7 mouse cellular contexts compared by ENCODE assay signal in genomic region chr12:111668457-111668912, GRCm38 (mm10). TPM values are rescaled to one million over a fixed set of nuclear protein-coding genes. Genes with fewer than 3 reads are reported as not detected.
A peak's percentile ranks its signal among the peaks of the same experiment; 100 is the strongest.
DNase-seq lines count a peak whose midpoint lies in the region; ATAC-seq lines count a peak whose summit lies in the region.

No protein-coding gene starts in this region.

- no peaks in the 10 kb centered on the region for H3K36me3 ChIP-seq in intestine, embryonic 16.5 days (ENCODE audit: control insufficient read depth, insufficient read depth, low read length)
- peaks cover 12% of the 10 kb centered on the region; the same call in 1 of the 2 replicates for H3K36me3 ChIP-seq in midbrain, embryonic 11.5 days (ENCODE audit: control insufficient read depth, insufficient read depth, low read length)

- DNase-seq in adrenal gland, adult 18-20 months (ENCODE audit: low spot score in 2 of 2): peak; percentile 96 to 99
- peak; percentile 98 for DNase-seq in embryo, embryonic 11 days
- peak; percentile 93 to 97 for DNase-seq in gastrocnemius, postnatal 36 days
- peak; percentile 92 to 95 for DNase-seq in left cerebral cortex, postnatal 36 days (ENCODE audit: low spot score in 2 of 2)
- DNase-seq in midbrain, embryonic 11.5 days (ENCODE audit: low spot score, missing footprints): peak; percentile 99
- DNase-seq in skeletal muscle tissue, adult 2 months (ENCODE audit: low read depth, low spot score): peak; percentile 92

- intact Hi-C loops in gastrocnemius, postnatal 36 days (cut with DNase I): loop anchor here (2.0 kb wide), 1 partner anchor 26 kb away; no protein-coding TSS in a partner anchor
- intact Hi-C loops in left cerebral cortex, postnatal 36 days (cut with DNase I): loop anchor here (2.0 to 5.0 kb wide), 2 partner anchors 44 to 64 kb away; partner anchors contain the start of genes Apopt1 and Bag5

- peak overlapping the region; percentile 88 for H3K27ac ChIP-seq in intestine, embryonic 16.5 days (ENCODE audit: low read length)
- peak overlapping the region; percentile 86 for H3K27ac ChIP-seq in midbrain, embryonic 11.5 days (ENCODE audit: low read depth, low read length)

- H3K9me3 ChIP-seq in intestine, embryonic 16.5 days (ENCODE audit: control insufficient read depth, low read length): no peaks in the 10 kb centered on the region
- H3K9me3 ChIP-seq in midbrain, embryonic 11.5 days (ENCODE audit: control insufficient read depth, low read length): no peaks in the 10 kb centered on the region

- WGBS in intestine, embryonic 16.5 days: 7% methylated on average over 8 of the region's 8 CpGs
- 0% methylated on average over 8 of the region's 8 CpGs for WGBS in midbrain, embryonic 11.5 days

- H3K4me1 ChIP-seq in intestine, embryonic 16.5 days (ENCODE audit: control insufficient read depth, insufficient read depth, low read length): peaks cover 43% of the 10 kb centered on the region
- H3K4me1 ChIP-seq in midbrain, embryonic 11.5 days (ENCODE audit: control insufficient read depth, insufficient read depth, low read length): peaks cover 36% of the 10 kb centered on the region

- peak overlapping the region; percentile 23; the same call in 1 of the 2 replicates for H3K4me3 ChIP-seq in intestine, embryonic 16.5 days (ENCODE audit: low read length)
- peak overlapping the region; percentile 91 for H3K4me3 ChIP-seq in midbrain, embryonic 11.5 days (ENCODE audit: low read depth, low read length)

- no peaks in the 10 kb centered on the region for H3K27me3 ChIP-seq in intestine, embryonic 16.5 days (replicated peaks; ENCODE audit: control insufficient read depth, insufficient read depth, low read length)
- peaks cover under 1% of the 10 kb centered on the region; the same call in 1 of the 2 replicates for H3K27me3 ChIP-seq in midbrain, embryonic 11.5 days (ENCODE audit: control insufficient read depth, insufficient read depth, low read length)

- peak overlapping the region; percentile 55 for H3K9ac ChIP-seq in intestine, embryonic 16.5 days (ENCODE audit: low read depth, low read length)
- H3K9ac ChIP-seq in midbrain, embryonic 11.5 days (ENCODE audit: low read length): peak overlapping the region; percentile 97

- H3K4me2 ChIP-seq in intestine, embryonic 16.5 days (ENCODE audit: low read depth, low read length): peak overlapping the region; percentile 88
- H3K4me2 ChIP-seq in midbrain, embryonic 11.5 days: peak overlapping the region; percentile 61

- peak; percentile 61 for ATAC-seq in intestine, embryonic 16.5 days
- peak; percentile 53 for ATAC-seq in midbrain, embryonic 11.5 days (ENCODE audit: low FRiP score)

RNA-seq across cellular contexts. Expression of gene Ckb, which starts 3.7 kb away (rescaled TPM):
- total RNA-seq in adrenal gland, adult 18-20 months (2021): 10 to 100 TPM; 45.2 to 76.0 TPM
- total RNA-seq in gastrocnemius, postnatal 36 days (2021): 1 to 10 TPM; 7.9 to 8.3 TPM
- polyA plus RNA-seq in intestine, embryonic 16.5 days (2015; fragmentation: Nextera tagmentation; extraction: Ambion mirVana): 927 and 953 TPM in 2 replicates
- total RNA-seq in left cerebral cortex, postnatal 36 days (2021): 1,000 to 10,000 TPM; 1,681 to 2,044 TPM
- polyA plus RNA-seq in midbrain, embryonic 11.5 days (2014; fragmentation: Nextera tagmentation; extraction: Ambion mirVana): 2,717 and 2,900 TPM in 2 replicates

RNA-seq across cellular contexts. Expression of gene Trmt61a, which starts 9.4 kb away (rescaled TPM):
- 10 to 100 TPM; 16.3 to 20.1 TPM for total RNA-seq in adrenal gland, adult 18-20 months (2021)
- 1 to 10 TPM; 1.8 to 4.1 TPM for total RNA-seq in gastrocnemius, postnatal 36 days (2021)
- 11.3 and 12.7 TPM in 2 replicates for polyA plus RNA-seq in intestine, embryonic 16.5 days (2015; fragmentation: Nextera tagmentation; extraction: Ambion mirVana)
- total RNA-seq in left cerebral cortex, postnatal 36 days (2021): 10 to 100 TPM; 16.9 to 22.0 TPM
- polyA plus RNA-seq in midbrain, embryonic 11.5 days (2014; fragmentation: Nextera tagmentation; extraction: Ambion mirVana): 5.5 and 6.0 TPM in 2 replicates

RNA-seq across cellular contexts. Expression of gene Bag5, which starts 44.6 kb away (rescaled TPM):
- 10 to 100 TPM; 43.1 to 43.7 TPM for total RNA-seq in adrenal gland, adult 18-20 months (2021)
- 10 to 100 TPM; 12.4 to 13.5 TPM for total RNA-seq in gastrocnemius, postnatal 36 days (2021)
- 43.0 and 46.2 TPM in 2 replicates for polyA plus RNA-seq in intestine, embryonic 16.5 days (2015; fragmentation: Nextera tagmentation; extraction: Ambion mirVana)
- 10 to 100 TPM; 57.0 to 57.8 TPM for total RNA-seq in left cerebral cortex, postnatal 36 days (2021)
- 62.2 and 64.1 TPM in 2 replicates for polyA plus RNA-seq in midbrain, embryonic 11.5 days (2014; fragmentation: Nextera tagmentation; extraction: Ambion mirVana)

RNA-seq across cellular contexts. Expression of gene Apopt1, which starts 44.6 kb away (rescaled TPM):
- total RNA-seq in adrenal gland, adult 18-20 months (2021): 10 to 100 TPM; 61.0 to 61.3 TPM
- 10 to 100 TPM; 34.9 to 38.0 TPM for total RNA-seq in gastrocnemius, postnatal 36 days (2021)
- polyA plus RNA-seq in intestine, embryonic 16.5 days (2015; fragmentation: Nextera tagmentation; extraction: Ambion mirVana): 56.2 and 58.2 TPM in 2 replicates
- 10 to 100 TPM; 39.8 to 41.6 TPM for total RNA-seq in left cerebral cortex, postnatal 36 days (2021)
- polyA plus RNA-seq in midbrain, embryonic 11.5 days (2014; fragmentation: Nextera tagmentation; extraction: Ambion mirVana): 50.8 and 54.7 TPM in 2 replicates

Comparison
In these comparisons a context has a peak if more than half of its experiments do, and no peak if none do; other contexts are left out.
1. Peak in every context shown above with its lines: DNase-seq, ATAC-seq, H3K4me3 ChIP-seq and H3K27ac ChIP-seq.
2. RNA of gene Ckb, which starts 3.7 kb away (total RNA-seq): 1,681 to 2,044 TPM in left cerebral cortex, postnatal 36 days; 45.2 to 76.0 TPM in adrenal gland, adult 18-20 months and 7.9 to 8.3 TPM in gastrocnemius, postnatal 36 days; every median in the first group is over 10 times any median in the second.